Mouse (Mus musculus): ENCODE data around the gene Lrrc41.

The Lrrc41 gene

DNA sequence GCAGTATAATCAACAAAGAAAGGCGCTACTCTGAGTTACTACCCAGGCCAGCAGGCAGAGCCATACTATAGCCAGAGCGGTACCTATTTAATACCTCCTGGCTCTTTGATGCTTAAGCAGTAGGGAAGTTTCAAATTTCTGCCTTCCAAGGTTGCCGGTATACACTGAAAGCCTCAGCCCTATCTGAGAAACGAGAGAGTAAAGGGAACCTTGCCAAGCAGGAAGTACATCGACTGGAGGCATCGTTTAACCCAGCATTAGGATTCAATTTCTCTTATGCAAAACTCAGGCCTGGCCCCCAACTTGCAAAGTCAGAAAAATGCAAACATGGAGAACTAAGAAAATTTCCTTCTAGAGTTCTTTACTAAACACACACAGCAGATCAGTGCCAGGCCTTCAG is 5.0 kb upstream of the Lrrc41 start:
- no peak for DNase-seq (ENCODE audit: low read depth, low spot score)
- Histone ChIP-seq H3K27me3 (ENCODE audit: control insufficient read depth, insufficient read depth, low read length, poor library complexity, severe bottlenecking) (no peaks in the 10 kb centered on the region), H3K36me3 (ENCODE audit: control insufficient read depth, insufficient read depth, low read length, poor library complexity, severe bottlenecking) (peaks cover 11% of the 10 kb centered on the region)

DNA sequence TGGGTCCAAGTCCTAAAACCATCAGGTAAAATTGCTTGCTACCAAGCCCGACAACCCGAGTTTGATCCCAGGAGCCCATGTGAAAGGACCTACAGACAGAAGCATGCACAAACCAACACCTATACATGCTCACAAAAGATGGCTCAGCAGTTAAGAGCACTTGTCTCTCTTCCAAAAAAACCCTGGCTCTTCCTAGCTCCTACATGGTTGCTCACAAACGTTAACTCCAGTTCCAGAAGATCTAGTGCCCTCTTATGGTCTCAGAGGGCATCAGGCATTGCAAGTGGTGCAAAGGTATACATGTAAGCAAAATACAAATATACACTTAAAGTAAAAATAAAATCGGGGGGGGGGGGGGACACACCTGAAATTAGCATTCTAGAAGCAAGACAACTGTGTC is 1.9 kb upstream of the Lrrc41 start:
- H3K27me3 ChIP-seq (ENCODE audit: control insufficient read depth, insufficient read depth, low read length, poor library complexity, severe bottlenecking), result no peaks in the 10 kb centered on the region
- H3K36me3 ChIP-seq (ENCODE audit: control insufficient read depth, insufficient read depth, low read length, poor library complexity, severe bottlenecking), result peaks cover 7% of the 10 kb centered on the region
- DNase-seq (ENCODE audit: low read depth, low spot score), result peak; percentile 37

DNA sequence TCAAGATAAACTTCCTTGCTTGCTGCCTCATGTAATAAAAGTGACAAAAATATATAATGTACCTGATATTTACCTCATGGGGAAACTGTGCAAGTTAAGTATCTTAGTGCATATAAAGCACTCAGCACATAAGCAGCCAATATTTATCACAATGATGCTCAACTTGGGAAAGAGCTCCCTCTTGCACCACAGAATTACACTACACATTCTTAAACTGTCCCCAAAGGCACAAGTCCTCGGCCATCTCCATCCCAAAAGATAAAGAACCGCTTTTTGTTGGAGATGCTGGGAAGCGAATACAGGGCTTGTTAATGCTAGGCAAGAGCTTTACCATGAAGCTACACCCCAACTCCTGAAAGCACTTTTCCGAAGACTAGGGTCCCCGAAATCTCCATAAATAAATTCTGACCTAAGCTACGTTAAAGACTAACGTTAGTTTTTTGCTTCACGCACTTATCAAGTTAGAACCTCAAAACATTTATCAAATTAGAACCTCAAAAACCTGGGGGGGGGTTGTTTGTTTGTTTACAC is 859 bp upstream of the Lrrc41 start:
- peak; percentile 60 for DNase-seq (ENCODE audit: low read depth, low spot score)
- Histone ChIP-seq H3K36me3 (ENCODE audit: control insufficient read depth, insufficient read depth, low read length, poor library complexity, severe bottlenecking) (peaks cover 2% of the 10 kb centered on the region; the same call in 1 of the 2 replicates), H3K27me3 (ENCODE audit: control insufficient read depth, insufficient read depth, low read length, poor library complexity, severe bottlenecking) (no peaks in the 10 kb centered on the region)

DNA sequence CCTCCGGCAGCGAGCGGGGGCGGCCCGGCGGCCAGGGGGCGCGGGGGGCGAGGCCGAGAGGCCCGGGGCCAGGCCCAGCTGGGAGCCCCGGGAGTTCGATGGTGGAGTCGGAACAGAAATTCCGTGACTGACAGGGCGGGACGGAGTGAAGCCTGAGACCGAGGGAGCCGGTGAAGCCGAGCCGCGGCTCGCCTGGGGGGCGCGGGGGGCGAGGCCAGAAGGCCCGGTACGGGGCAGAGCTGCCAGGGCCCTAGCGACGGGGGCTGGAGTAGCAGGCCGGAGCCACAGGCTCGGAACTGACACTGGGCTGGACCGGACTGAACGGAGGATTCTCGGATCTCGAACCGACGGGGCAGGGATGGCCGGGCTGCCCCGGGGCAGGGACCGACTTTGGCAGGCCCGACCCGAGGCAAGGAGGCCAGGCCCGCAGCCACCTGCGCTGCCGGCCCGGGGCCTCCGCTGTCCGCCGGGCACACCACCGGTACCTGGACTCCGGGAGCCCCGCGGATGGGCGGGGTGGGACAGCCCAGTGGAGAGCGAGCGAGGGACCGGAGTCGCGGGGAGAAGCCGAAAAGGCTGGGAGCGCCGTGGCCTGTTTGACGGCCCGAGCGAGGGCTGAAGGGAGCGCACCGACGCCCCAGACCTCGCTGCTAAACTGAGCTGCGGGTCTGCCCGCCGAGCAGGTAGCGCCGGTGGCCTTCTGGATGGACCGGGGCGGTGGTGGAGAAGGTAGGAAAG is 731 bp downstream of the Lrrc41 start:
- Histone ChIP-seq H3K27me3 (ENCODE audit: control insufficient read depth, insufficient read depth, low read length, poor library complexity, severe bottlenecking) (no peaks in the 10 kb centered on the region), H3K36me3 (ENCODE audit: control insufficient read depth, insufficient read depth, low read length, poor library complexity, severe bottlenecking) (peaks cover 3% of the 10 kb centered on the region; the same call in 1 of the 2 replicates)
- DNase-seq (ENCODE audit: low read depth, low spot score), result peak; percentile 78

DNA sequence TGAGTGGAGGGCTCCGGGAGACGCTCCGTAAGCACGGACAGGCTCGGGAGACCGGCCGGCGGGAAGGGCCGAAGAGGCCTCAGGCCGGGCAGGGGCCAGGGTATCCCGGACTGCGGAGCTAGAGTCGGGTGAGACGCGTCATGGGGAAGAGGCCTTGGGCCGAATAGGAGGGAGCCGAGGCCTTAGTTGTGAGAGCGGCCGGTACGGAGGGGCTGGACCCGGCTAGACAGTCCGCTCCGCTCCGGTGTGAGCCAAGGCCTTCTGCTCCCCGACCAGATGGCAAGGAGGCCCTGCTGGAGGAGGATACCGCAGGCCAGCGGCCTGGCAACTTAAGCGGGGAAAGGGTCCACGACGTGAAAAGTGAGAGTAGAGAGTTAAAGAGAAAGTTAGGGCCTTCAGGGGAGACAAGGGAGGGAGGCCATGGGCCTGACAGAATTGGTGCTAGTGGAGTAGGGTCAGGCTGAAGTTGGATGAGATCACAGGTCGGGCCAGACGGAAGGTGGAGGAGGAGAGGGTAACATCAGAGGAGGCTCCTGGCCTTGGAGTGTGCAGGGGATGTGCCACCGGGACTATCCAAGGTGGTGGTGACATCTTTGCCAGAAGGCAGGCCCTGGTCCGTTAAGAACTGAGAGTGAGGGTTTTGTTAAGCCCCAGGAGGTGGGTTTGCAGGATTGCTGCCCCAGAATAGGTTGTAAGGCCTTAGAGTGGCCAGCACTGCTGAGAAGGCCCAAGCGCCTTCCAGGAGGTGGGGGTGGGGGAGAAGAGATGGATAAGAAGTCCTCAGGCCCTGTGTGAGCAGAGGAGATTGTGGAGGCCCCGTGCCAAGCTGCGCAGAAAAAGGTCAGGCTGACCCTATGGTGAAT is 1.5 kb downstream of the Lrrc41 start:
- Histone ChIP-seq H3K27me3 (ENCODE audit: control insufficient read depth, insufficient read depth, low read length, poor library complexity, severe bottlenecking) (no peaks in the 10 kb centered on the region), H3K36me3 (ENCODE audit: control insufficient read depth, insufficient read depth, low read length, poor library complexity, severe bottlenecking) (peaks cover 3% of the 10 kb centered on the region; the same call in 1 of the 2 replicates)
- peak; percentile 23 for DNase-seq (ENCODE audit: low read depth, low spot score)

DNA sequence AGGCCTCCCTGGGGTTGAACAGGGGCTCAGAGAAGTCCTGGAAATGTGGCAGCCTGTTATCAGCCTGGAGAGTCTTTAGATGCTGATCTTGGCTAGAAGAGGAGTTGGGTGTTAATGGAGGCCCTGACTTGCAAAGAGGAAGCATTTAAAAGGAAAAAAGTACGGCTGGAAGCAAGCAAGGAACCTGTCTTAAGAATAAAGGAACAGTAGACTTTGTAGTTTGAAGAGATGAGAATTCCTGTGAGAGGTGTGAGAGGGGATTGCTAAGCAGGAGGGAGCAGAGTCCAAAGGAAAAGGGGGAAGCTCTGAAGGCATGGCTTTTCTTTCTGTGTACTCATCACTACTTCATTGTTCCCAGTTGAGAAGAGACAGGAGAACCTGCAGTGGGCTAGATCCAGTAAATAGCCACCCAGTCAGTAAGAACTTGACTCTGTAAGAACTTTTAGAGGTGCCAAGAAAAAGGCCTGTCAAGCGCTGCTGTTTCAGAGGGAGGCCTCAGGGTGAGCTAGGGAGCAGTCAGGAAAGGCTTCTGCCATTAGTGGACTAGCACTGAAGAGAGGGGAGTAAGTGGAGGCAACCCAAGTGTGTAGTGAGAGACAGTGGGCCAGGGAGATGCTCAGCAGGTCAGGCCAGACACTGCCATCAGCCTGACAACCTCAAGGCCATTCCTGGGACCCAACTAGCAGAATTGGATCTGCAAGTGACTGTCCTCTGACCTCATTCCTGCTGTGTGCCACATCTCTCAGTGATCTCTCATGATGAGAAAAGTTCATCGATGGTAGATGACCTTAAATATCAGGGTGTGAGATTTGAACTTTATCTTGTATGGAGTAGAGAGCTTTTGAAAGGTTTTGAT is 2.4 kb downstream of the Lrrc41 start:
- H3K27me3 ChIP-seq (ENCODE audit: control insufficient read depth, insufficient read depth, low read length, poor library complexity, severe bottlenecking), result no peaks in the 10 kb centered on the region
- no peak for DNase-seq (ENCODE audit: low read depth, low spot score)
- H3K36me3 ChIP-seq (ENCODE audit: control insufficient read depth, insufficient read depth, low read length, poor library complexity, severe bottlenecking), result peaks cover 3% of the 10 kb centered on the region; the same call in 1 of the 2 replicates

DNA sequence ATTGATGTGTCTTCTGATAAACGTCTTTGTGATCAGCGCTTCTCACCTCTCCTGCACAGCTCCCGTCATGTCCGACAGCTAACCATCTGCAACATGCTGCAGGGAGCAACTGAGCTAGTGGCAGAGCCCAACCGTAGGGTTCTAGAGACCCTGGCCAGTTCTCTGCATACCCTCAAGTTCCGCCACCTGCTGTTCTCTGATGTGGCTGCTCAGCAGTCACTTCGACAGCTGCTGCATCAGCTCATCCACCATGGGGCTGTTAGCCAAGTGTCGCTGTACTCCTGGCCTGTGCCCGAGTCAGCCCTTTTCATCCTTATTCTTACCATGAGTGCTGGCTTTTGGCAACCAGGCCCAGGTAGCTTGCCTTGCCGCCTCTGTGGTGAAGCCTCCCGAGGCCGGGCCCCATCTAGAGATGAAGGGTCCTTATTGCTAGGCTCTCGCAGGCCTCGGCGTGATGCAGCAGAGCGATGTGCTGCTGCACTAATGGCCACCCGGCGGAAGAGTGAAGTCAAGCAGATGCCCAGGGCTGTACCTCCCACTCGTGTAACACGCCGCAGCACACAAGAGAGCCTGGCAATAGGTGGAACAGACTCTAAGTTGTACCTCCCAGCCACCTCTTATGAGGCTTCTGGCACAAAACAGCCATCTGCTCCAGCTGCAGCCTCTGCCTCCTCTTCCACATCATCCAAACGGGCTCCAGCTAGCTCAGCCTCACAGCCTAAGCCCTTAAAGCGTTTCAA is 13.6 kb downstream of the Lrrc41 start:
- DNase-seq (ENCODE audit: low read depth, low spot score), result no peak
- no peaks in the 10 kb centered on the region for H3K27me3 ChIP-seq (ENCODE audit: control insufficient read depth, insufficient read depth, low read length, poor library complexity, severe bottlenecking)
- peaks cover 11% of the 10 kb centered on the region; the same call in 1 of the 2 replicates for H3K36me3 ChIP-seq (ENCODE audit: control insufficient read depth, insufficient read depth, low read length, poor library complexity, severe bottlenecking)

DNA sequence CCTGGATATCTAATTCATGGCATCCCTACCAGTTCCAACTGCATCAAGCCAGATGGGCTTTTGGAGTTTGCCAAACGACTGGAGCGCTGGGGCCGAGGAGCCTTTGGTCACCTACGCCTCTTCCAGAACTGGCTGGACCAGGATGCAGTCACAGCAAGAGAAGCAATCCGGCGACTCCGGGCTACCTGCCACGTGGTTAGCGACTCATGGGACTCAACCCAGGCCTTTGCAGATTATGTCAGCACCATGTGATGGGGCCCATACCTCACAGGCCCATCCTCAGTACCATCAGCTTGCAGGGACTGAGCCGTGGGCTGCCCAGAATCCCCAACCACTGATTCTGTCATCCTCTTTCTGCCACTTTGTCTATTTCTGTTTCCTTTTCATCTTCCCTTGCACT is 21.2 kb downstream of the Lrrc41 start:
- Histone ChIP-seq H3K27me3 (ENCODE audit: control insufficient read depth, insufficient read depth, low read length, poor library complexity, severe bottlenecking) (no peaks in the 10 kb centered on the region), H3K36me3 (ENCODE audit: control insufficient read depth, insufficient read depth, low read length, poor library complexity, severe bottlenecking) (peaks cover 8% of the 10 kb centered on the region)
- no peak for DNase-seq (ENCODE audit: low read depth, low spot score)

DNA sequence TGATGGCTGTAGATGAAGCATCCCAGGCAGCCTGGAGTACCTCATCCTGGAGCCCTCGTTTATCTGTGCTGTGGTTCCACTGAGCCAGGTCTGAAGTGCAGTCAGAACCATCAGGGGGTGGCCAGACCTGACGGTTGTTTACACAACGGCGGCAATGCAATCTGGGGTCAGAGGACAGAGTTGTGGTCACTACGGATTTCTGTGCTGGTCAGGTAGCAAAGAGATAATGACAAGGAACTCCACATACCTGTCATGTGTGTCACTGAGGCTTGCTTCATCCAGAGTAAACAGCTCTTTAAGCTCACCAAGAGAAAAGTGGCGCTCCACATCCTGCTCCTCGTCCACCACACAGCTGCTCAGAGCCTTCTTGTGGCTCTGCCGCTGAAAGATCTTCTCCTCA is 22.1 kb downstream of the Lrrc41 start:
- no peak for DNase-seq (ENCODE audit: low read depth, low spot score)
- no peaks in the 10 kb centered on the region for H3K27me3 ChIP-seq (ENCODE audit: control insufficient read depth, insufficient read depth, low read length, poor library complexity, severe bottlenecking)
- H3K36me3 ChIP-seq (ENCODE audit: control insufficient read depth, insufficient read depth, low read length, poor library complexity, severe bottlenecking), result peaks cover 5% of the 10 kb centered on the region

DNA sequence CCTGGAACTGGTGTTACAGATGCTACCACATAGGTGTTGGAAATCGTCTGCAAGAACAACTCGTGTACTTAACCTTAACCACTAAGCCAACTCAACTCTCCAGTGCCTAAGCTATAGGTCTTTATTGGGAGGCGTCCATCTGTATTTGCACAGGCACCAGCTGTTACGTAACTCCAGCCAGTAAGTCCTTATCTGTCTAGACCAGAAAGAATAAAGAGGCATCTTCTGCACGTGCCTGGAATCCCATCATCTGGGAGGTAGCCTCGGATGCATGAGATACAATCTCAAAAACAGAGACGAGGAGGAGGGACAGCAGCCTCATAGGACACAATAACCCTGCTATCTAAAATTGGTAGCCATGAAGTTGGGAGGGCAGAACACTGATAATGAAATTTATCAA is 25.9 kb downstream of the Lrrc41 start:
- Histone ChIP-seq H3K27me3 (ENCODE audit: control insufficient read depth, insufficient read depth, low read length, poor library complexity, severe bottlenecking) (no peaks in the 10 kb centered on the region), H3K36me3 (ENCODE audit: control insufficient read depth, insufficient read depth, low read length, poor library complexity, severe bottlenecking) (peaks cover 2% of the 10 kb centered on the region)
- DNase-seq (ENCODE audit: low read depth, low spot score), result no peak

DNA sequence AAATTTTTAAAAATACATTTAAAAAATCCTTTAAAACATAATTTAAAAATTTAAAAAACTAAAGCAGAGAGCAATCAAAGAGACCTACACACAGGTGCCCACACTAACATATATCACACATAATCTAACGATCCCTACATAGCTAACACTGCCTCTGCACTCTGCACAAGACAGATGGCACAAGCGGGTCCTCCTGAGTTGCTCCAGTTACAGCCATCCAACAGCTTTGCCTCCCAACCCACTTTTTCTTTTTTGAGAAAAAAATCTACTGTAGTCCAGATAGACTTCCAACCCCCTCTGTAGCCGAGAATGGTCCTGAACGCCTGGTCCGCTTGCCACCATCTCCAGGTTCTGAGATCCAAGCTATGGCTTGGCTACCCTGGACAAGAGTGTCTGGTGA is 30.2 kb downstream of the Lrrc41 start:
- no peak for DNase-seq (ENCODE audit: low read depth, low spot score)

DNA sequence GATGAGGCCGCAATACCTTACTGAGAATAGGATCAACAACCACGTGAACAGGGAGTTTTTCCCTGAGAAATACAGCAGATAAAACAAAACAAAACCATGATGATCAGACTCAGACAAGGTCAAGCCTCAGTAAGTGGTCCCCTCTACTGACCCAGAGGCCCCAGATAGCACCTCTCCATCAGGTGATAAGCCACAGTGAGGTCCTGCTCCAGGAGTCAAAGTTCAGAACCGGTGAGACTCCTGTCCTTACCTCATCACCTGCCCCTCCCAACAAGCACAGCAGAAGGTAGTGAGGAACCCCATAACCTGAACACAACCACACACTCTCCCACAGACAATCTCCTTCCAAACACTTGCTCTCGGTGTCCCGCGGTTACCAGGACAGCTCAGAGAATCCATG is 35.6 kb downstream of the Lrrc41 start:
- Histone ChIP-seq H3K27me3 (ENCODE audit: control insufficient read depth, insufficient read depth, low read length, poor library complexity, severe bottlenecking) (no peaks in the 10 kb centered on the region), H3K36me3 (ENCODE audit: control insufficient read depth, insufficient read depth, low read length, poor library complexity, severe bottlenecking) (no peaks in the 10 kb centered on the region)
- DNase-seq (ENCODE audit: low read depth, low spot score), result no peak

More for the DNA sequence above, 30.2 kb downstream of the Lrrc41 start:
- no peaks in the 10 kb centered on the region for H3K36me3 ChIP-seq (ENCODE audit: control insufficient read depth, insufficient read depth, low read length, poor library complexity, severe bottlenecking)
- no peaks in the 10 kb centered on the region for H3K27me3 ChIP-seq (ENCODE audit: control insufficient read depth, insufficient read depth, low read length, poor library complexity, severe bottlenecking)

DNA sequence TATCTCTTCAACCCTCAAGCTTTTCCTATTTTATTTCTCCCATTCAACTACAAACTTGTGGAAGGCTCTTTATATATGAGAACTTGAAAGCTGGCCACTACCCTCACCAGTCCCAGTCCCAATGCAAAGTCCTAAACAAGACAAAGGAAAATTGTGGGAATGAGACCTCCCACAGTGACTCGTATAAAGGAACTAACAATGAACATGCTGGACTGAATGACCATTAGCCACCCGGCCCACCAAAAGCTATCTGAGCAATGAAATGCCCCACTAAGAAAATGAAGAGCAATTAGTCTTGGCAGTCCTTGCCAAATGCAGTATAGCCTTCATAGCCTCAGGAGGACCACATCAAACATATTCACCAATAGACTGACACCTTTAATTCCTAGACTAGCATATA is 36.4 kb downstream of the Lrrc41 start:
- DNase-seq (ENCODE audit: low read depth, low spot score), result no peak
- Histone ChIP-seq H3K36me3 (ENCODE audit: control insufficient read depth, insufficient read depth, low read length, poor library complexity, severe bottlenecking) (no peaks in the 10 kb centered on the region), H3K27me3 (ENCODE audit: control insufficient read depth, insufficient read depth, low read length, poor library complexity, severe bottlenecking) (no peaks in the 10 kb centered on the region)

DNA sequence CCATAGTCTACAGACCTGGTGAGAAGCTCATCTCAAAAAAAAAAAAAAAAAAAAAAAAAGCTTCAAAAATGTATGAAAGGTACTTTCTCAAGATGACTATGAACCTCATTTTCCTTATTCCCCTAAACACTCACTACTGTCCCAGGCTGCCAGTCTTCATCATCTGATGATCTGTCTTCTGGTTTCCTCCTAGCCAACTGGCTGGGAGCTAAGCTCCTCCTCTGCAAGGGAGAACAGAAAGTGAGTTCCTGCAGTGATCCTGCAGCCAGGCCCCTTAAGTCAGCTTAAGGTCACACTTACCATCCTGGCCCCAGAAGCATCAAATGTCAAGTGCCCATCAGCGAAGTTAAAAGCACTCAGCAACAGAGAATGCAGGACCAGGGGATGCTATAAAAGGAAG is 47.7 kb downstream of the Lrrc41 start:
- H3K27me3 ChIP-seq (ENCODE audit: control insufficient read depth, insufficient read depth, low read length, poor library complexity, severe bottlenecking), result no peaks in the 10 kb centered on the region
- no peaks in the 10 kb centered on the region; the same call in 1 of the 2 replicates for H3K36me3 ChIP-seq (ENCODE audit: control insufficient read depth, insufficient read depth, low read length, poor library complexity, severe bottlenecking)
- DNase-seq (ENCODE audit: low read depth, low spot score), result peak; percentile 12
